Mouse (Mus musculus) heart, postnatal 14 days (tissue): ENCODE results near the gene 1110002E22Rik. TPM values are rescaled to one million over a fixed set of nuclear protein-coding genes. Genes with fewer than 3 reads are reported as not detected.

Source experiments
- DNase-seq, 2 experiments: peaks; one replicate each; pipeline ENCODE4 v3.0.0; 2021 to 2022
- intact Hi-C: fragments of 180-260 bp; cut with DNase I; formaldehyde crosslinking; loops from one replicate; pipeline ENCODE4 v1.15.1; 2025
- long read RNA-seq, 2 experiments: library from polyadenylated mRNA; stranded (forward); transcript quantifications; one replicate each; pipeline ENCODE4 v2.0.0; 2021
- total RNA-seq, 2 experiments: library from RNA; stranded (reverse); gene quantifications; 2 replicates each; pipeline ENCODE4 v1.2.3; 2021

The 1110002E22Rik gene
- total RNA-seq, result 10 to 100 TPM; 51.9 to 53.7 TPM
- long read RNA-seq, experiment 1, full-length matches to known transcripts, result 6 of 11 reads
- long read RNA-seq, experiment 1, partial matches to known transcripts, result 0 of 11 reads
- long read RNA-seq, experiment 1, other reads (novel, unspliced or antisense), result 5 of 11 reads
- long read RNA-seq, experiment 2, full-length matches to known transcripts, result 5 of 10 reads
- long read RNA-seq, experiment 2, partial matches to known transcripts, result 0 of 10 reads
- long read RNA-seq, experiment 2, other reads (novel, unspliced or antisense), result 5 of 10 reads

- intact Hi-C loops, result loop anchor here (5.0 kb wide), 2 partner anchors 38 to 73 kb away; no protein-coding TSS in a partner anchor
- peak in 1 of 2 experiments; percentile 23 for DNase-seq
Measured at GRCm38 (mm10) chr3:138064732-138065645, at the start of gene 1110002E22Rik. Gene 1110002E22Rik, plus strand, starts transcription at chr3:138065052.

- no peak for DNase-seq
- intact Hi-C loops, result no loop called here
Measured at GRCm38 (mm10) chr3:138016810-138017209, 48.0 kb upstream of the 1110002E22Rik start.

GRCm38 (mm10) chr3:138022003-138022402, 42.8 kb upstream of the 1110002E22Rik start:
- intact Hi-C loops, result no loop called here
- DNase-seq, result no peak

GRCm38 (mm10) chr3:138022651-138023050, 42.2 kb upstream of the 1110002E22Rik start:
- intact Hi-C loops, result no loop called here
- DNase-seq, result no peak

- intact Hi-C loops, result loop anchor here (5.0 kb wide), 1 partner anchor 41 kb away; the partner anchor contains the start of genes 1110002E22Rik and Gm5105
Measured at GRCm38 (mm10) chr3:138026286-138026685, 38.6 kb upstream of the 1110002E22Rik start.

GRCm38 (mm10) chr3:138027575-138028362, 37.1 kb upstream of the 1110002E22Rik start:
- intact Hi-C loops, result loop anchor here (5.0 kb wide), 1 partner anchor 40 kb away; the partner anchor contains the start of genes 1110002E22Rik and Gm5105

More at GRCm38 (mm10) chr3:138026286-138026685, 38.6 kb upstream of the 1110002E22Rik start:
- peak; percentile 59 to 69 for DNase-seq

GRCm38 (mm10) chr3:138029351-138029750, 35.5 kb upstream of the 1110002E22Rik start:
- intact Hi-C loops, result loop anchor here (5.0 kb wide), 1 partner anchor 38 kb away; the partner anchor contains the start of genes 1110002E22Rik and Gm5105
- DNase-seq, result peak; percentile 51 to 59

More at GRCm38 (mm10) chr3:138027575-138028362, 37.1 kb upstream of the 1110002E22Rik start:
- DNase-seq, result no peak

- intact Hi-C loops, result no loop called here
- no peak for DNase-seq
Measured at GRCm38 (mm10) chr3:138030563-138030962, 34.3 kb upstream of the 1110002E22Rik start.

- no peak for DNase-seq
- intact Hi-C loops, result no loop called here
Measured at GRCm38 (mm10) chr3:138033986-138034385, 30.9 kb upstream of the 1110002E22Rik start.

GRCm38 (mm10) chr3:138040938-138041337, 23.9 kb upstream of the 1110002E22Rik start:
- DNase-seq, result no peak
- intact Hi-C loops, result no loop called here

- intact Hi-C loops, result no loop called here
- no peak for DNase-seq
Measured at GRCm38 (mm10) chr3:138041591-138042301, 23.1 kb upstream of the 1110002E22Rik start.

GRCm38 (mm10) chr3:138043316-138043715, 21.5 kb upstream of the 1110002E22Rik start:
- DNase-seq, result no peak
- intact Hi-C loops, result no loop called here

- intact Hi-C loops, result no loop called here
- DNase-seq, result no peak
Measured at GRCm38 (mm10) chr3:138049555-138049954, 15.3 kb upstream of the 1110002E22Rik start.

GRCm38 (mm10) chr3:138050772-138051171, 14.1 kb upstream of the 1110002E22Rik start:
- intact Hi-C loops, result no loop called here
- no peak for DNase-seq

- DNase-seq, result no peak
- intact Hi-C loops, result no loop called here
Measured at GRCm38 (mm10) chr3:138051431-138051830, 13.4 kb upstream of the 1110002E22Rik start.

GRCm38 (mm10) chr3:138053969-138054368, 10.9 kb upstream of the 1110002E22Rik start:
- intact Hi-C loops, result no loop called here
- DNase-seq, result peak; percentile 36 to 48

- no peak for DNase-seq
- intact Hi-C loops, result no loop called here
Measured at GRCm38 (mm10) chr3:138056976-138057375, 7.9 kb upstream of the 1110002E22Rik start.

- no peak for DNase-seq
- intact Hi-C loops, result no loop called here
Measured at GRCm38 (mm10) chr3:138058226-138058625, 6.6 kb upstream of the 1110002E22Rik start.

- intact Hi-C loops, result no loop called here
- no peak for DNase-seq
Measured at GRCm38 (mm10) chr3:138060429-138060828, 4.4 kb upstream of the 1110002E22Rik start.
